Mouse (Mus musculus) hindbrain, embryonic 16.5 days (tissue): ENCODE data around the gene Naa16. TPM values are rescaled to one million over a fixed set of nuclear protein-coding genes. Genes with fewer than 3 reads are reported as not detected.
"Not testable (repeated sequence)": the region's sequence is repeated elsewhere in the genome, so short reads cannot be mapped to it uniquely, and the experiment has no call there.

Source experiments
- ATAC-seq: fragments of 200-750 bp; cut with Nextera tagmentation; 2 replicates; pipeline ENCODE4 v1.8.0; 2017; ENCODE audit warnings: moderate TSS enrichment, moderate library complexity
- H3K27ac ChIP-seq: fragments of 300-500 bp; sonication (generic); 2 replicates; pipeline ENCODE4 v1.5.1; 2014; ENCODE audit warnings: low read depth, mild to moderate bottlenecking, control low read depth, low read length, moderate library complexity
- H3K27me3 ChIP-seq: fragments of 300-500 bp; sonication (generic); replicated peaks from 2 replicates; pipeline ENCODE4 v1.6.1; 2014; ENCODE audit warnings: low read length; ENCODE audit not compliant: control insufficient read depth, insufficient read depth
- H3K36me3 ChIP-seq: fragments of 300-500 bp; sonication (generic); 2 replicates; pipeline ENCODE4 v1.6.1; 2014; ENCODE audit warnings: mild to moderate bottlenecking, low read length, moderate library complexity, mixed read lengths; ENCODE audit not compliant: control insufficient read depth, insufficient read depth
- H3K4me1 ChIP-seq: fragments of 300-500 bp; sonication (generic); 2 replicates; pipeline ENCODE4 v1.6.1; 2014; ENCODE audit warnings: low read depth, low read length; ENCODE audit not compliant: control insufficient read depth, insufficient read depth
- H3K4me2 ChIP-seq: fragments of 300-500 bp; sonication (generic); 2 replicates; pipeline ENCODE4 v1.6.1; 2014; ENCODE audit warnings: mild to moderate bottlenecking, low read length, control low read depth, moderate library complexity
- H3K4me3 ChIP-seq: fragments of 300-500 bp; sonication (generic); 2 replicates; pipeline ENCODE4 v1.5.1; 2014; ENCODE audit warnings: mild to moderate bottlenecking, low read length, control low read depth, moderate library complexity
- H3K9ac ChIP-seq: fragments of 300-500 bp; sonication (generic); 2 replicates; pipeline ENCODE4 v1.6.1; 2014; ENCODE audit warnings: low read depth, mild to moderate bottlenecking, control low read depth, low read length, moderate library complexity
- H3K9me3 ChIP-seq: fragments of 300-500 bp; sonication (generic); 2 replicates; pipeline ENCODE4 v1.6.1; 2014; ENCODE audit warnings: mild to moderate bottlenecking, low read length, moderate library complexity; ENCODE audit not compliant: control insufficient read depth
- WGBS: fragments of 180-500 bp; shearing (Covaris S2); extraction: QIAGEN DNeasy Blood & Tissue Kit; methylation state at CpG from one replicate; pipeline ENCODE4 v1.1.7; 2014; 5-methylcytosine and 5-hydroxymethylcytosine counted together
- polyA plus RNA-seq: library from polyadenylated mRNA; unstranded; fragments of >200 nt; fragmentation: Nextera tagmentation; extraction: Ambion mirVana; gene quantifications from 2 replicates; pipeline ENCODE4 v1.2.1, GENCODE M21; 2015

Naa16 gene
- 15.6 and 17.3 TPM in 2 replicates for polyA plus RNA-seq

- WGBS = under 1% methylated on average over 56 of the region's 71 CpGs
These were observed at the start of gene Naa16 for GRCm38 (mm10) chr14:79390265-79390926. TSS of gene Naa16 (minus strand) at chr14:79390778.

GRCm38 (mm10) chr14:79434068-79434467, 43.5 kb upstream of the Naa16 start:
- Histone ChIP-seq H3K4me3 (no peak overlapping the region), H3K9ac (no peak overlapping the region), H3K36me3 (no peaks in the 10 kb centered on the region), H3K4me1 (no peaks in the 10 kb centered on the region), H3K27me3 (no peaks in the 10 kb centered on the region), H3K4me2 (no peak overlapping the region), H3K27ac (no peak overlapping the region), H3K9me3 (peaks cover 3% of the 10 kb centered on the region; the same call in 1 of the 2 replicates)
- ATAC-seq = no peak
- WGBS = 83% methylated on average over 1 of the region's 1 CpGs

More at GRCm38 (mm10) chr14:79390265-79390926, at the start of gene Naa16:
- Histone ChIP-seq H3K36me3 (no peaks in the 10 kb centered on the region), H3K4me2 (peak within 1 kb of the TSS; percentile 89), H3K27me3 (no peaks in the 10 kb centered on the region), H3K9me3 (no peaks in the 10 kb centered on the region), H3K4me1 (peaks cover 7% of the 10 kb centered on the region), H3K9ac (peak within 1 kb of the TSS; percentile 89), H3K27ac (peak within 1 kb of the TSS; percentile 94), H3K4me3 (peak within 1 kb of the TSS; percentile 89)
- peak; percentile 97 for ATAC-seq

GRCm38 (mm10) chr14:79426730-79427365, 36.3 kb upstream of the Naa16 start:
- not testable (repeated sequence) for H3K36me3 ChIP-seq, H3K27me3 ChIP-seq, H3K4me1 ChIP-seq, H3K9me3 ChIP-seq
- peak overlapping the region; percentile 65 for H3K4me3 ChIP-seq
- WGBS = 57% methylated on average over 5 of the region's 59 CpGs
- H3K4me2 ChIP-seq = peak overlapping the region; percentile 58
- peak; percentile 60 for ATAC-seq
- peak overlapping the region; percentile 90 for H3K27ac ChIP-seq
- H3K9ac ChIP-seq = peak overlapping the region; percentile 81

- Histone ChIP-seq H3K27me3 (no peaks in the 10 kb centered on the region), H3K9me3 (peaks cover 4% of the 10 kb centered on the region; the same call in 1 of the 2 replicates), H3K27ac (peak within 1 kb of the TSS; percentile 90), H3K4me3 (peak within 1 kb of the TSS; percentile 65), H3K4me2 (peak within 1 kb of the TSS; percentile 58), H3K9ac (peak within 1 kb of the TSS; percentile 81), H3K4me1 (no peaks in the 10 kb centered on the region), H3K36me3 (peaks cover 8% of the 10 kb centered on the region; the same call in 1 of the 2 replicates)
- WGBS = under 1% methylated on average over 20 of the region's 44 CpGs
- ATAC-seq = peak; percentile 99
These were observed 35.6 kb upstream of the Naa16 start, which contains the start of gene Kbtbd7 for GRCm38 (mm10) chr14:79425979-79426729. TSS of gene Kbtbd7 (plus strand) at chr14:79426511.

GRCm38 (mm10) chr14:79420083-79420685, 29.6 kb upstream of the Naa16 start:
- peak; percentile 50; the same call in 1 of the 2 replicates for ATAC-seq
- 28% methylated on average over 20 of the region's 20 CpGs for WGBS

GRCm38 (mm10) chr14:79413121-79413520, 22.5 kb upstream of the Naa16 start:
- Histone ChIP-seq H3K4me2 (no peak overlapping the region), H3K27ac (no peak overlapping the region), H3K4me3 (no peak overlapping the region), H3K36me3 (peaks cover 6% of the 10 kb centered on the region; the same call in 1 of the 2 replicates), H3K9me3 (no peaks in the 10 kb centered on the region), H3K4me1 (no peaks in the 10 kb centered on the region), H3K9ac (no peak overlapping the region), H3K27me3 (no peaks in the 10 kb centered on the region)
- ATAC-seq = no peak
- WGBS = 83% methylated on average over 6 of the region's 6 CpGs

More at GRCm38 (mm10) chr14:79420083-79420685, 29.6 kb upstream of the Naa16 start:
- peak overlapping the region; percentile 12; the same call in 1 of the 2 replicates for H3K4me2 ChIP-seq
- peaks cover 2% of the 10 kb centered on the region; the same call in 1 of the 2 replicates for H3K36me3 ChIP-seq
- H3K9ac ChIP-seq = no peak overlapping the region
- H3K4me3 ChIP-seq = no peak overlapping the region
- H3K27ac ChIP-seq = no peak overlapping the region
- H3K4me1 ChIP-seq = no peaks in the 10 kb centered on the region
- no peaks in the 10 kb centered on the region for H3K9me3 ChIP-seq
- no peaks in the 10 kb centered on the region for H3K27me3 ChIP-seq

- Histone ChIP-seq H3K9me3 (no peaks in the 10 kb centered on the region), H3K36me3 (peaks cover 10% of the 10 kb centered on the region; the same call in 1 of the 2 replicates), H3K27me3 (no peaks in the 10 kb centered on the region), H3K4me3 (no peak overlapping the region), H3K4me1 (no peaks in the 10 kb centered on the region), H3K4me2 (no peak overlapping the region), H3K9ac (no peak overlapping the region), H3K27ac (no peak overlapping the region)
- ATAC-seq = no peak
- WGBS = 84% methylated on average over 2 of the region's 2 CpGs
These were observed 20.1 kb upstream of the Naa16 start for GRCm38 (mm10) chr14:79410662-79411061.

- Histone ChIP-seq H3K9me3 (no peaks in the 10 kb centered on the region), H3K27ac (no peak overlapping the region), H3K36me3 (peaks cover 10% of the 10 kb centered on the region; the same call in 1 of the 2 replicates), H3K9ac (no peak overlapping the region), H3K4me2 (no peak overlapping the region), H3K4me1 (no peaks in the 10 kb centered on the region), H3K4me3 (no peak overlapping the region), H3K27me3 (no peaks in the 10 kb centered on the region)
- ATAC-seq = no peak
- WGBS = 94% methylated on average over 6 of the region's 6 CpGs
These were observed 18.8 kb upstream of the Naa16 start for GRCm38 (mm10) chr14:79409278-79409830.
